Comparison of ENCODE assay signal across 12 mouse cellular contexts in genomic region chr4:150866069-150866468, GRCm38 (mm10). TPM values are rescaled to one million over a fixed set of nuclear protein-coding genes. Genes with fewer than 3 reads are reported as not detected.
"Had no signal": no experiment of that assay in that cellular context is flagged by ENCODE, and none has a peak within 500 bp of the region (broad histone marks: within the 10 kb centered on the region; RNA-seq: fewer than 3 reads in every experiment).

No protein-coding gene starts in this region.

- DNase-seq: kidney, adult 8-10 months; left cerebral cortex, postnatal 4 days; liver, embryonic 13.5 days; lung, adult 2 months; lung, postnatal 14 days; lung, postnatal 4 days; thymus, adult 18-20 months; thymus, postnatal 36 days had no signal

- H3K27me3 ChIP-seq: limb, embryonic 12.5 days; limb, embryonic 15.5 days; liver, embryonic 13.5 days had no signal

- H3K4me3 ChIP-seq: limb, embryonic 12.5 days; limb, embryonic 15.5 days; liver, embryonic 13.5 days had no signal

- H3K27ac ChIP-seq: limb, embryonic 12.5 days; limb, embryonic 15.5 days; liver, embryonic 13.5 days had no signal

- H3K9ac ChIP-seq: limb, embryonic 12.5 days; limb, embryonic 15.5 days; liver, embryonic 13.5 days had no signal

RNA-seq across cellular contexts. Expression of gene Tnfrsf9, which starts 48.3 kb away (rescaled TPM):
- total RNA-seq: megakaryocyte progenitor cell, adult 5-6 weeks; midbrain, postnatal 0 days had no signal
